Mouse (Mus musculus) fibroblast of lung, adult 2 months (primary cell): ENCODE measurements at regions not wholly inside any gene's neighbourhood (a gene's known extent, or its start where the extent isn't known, plus 50 kb on each side); places are given as distances from the start of the nearest gene placed in this dataset.

Experiments used
- DNase-seq: peaks from one replicate; pipeline ENCODE4 v3.0.0-alpha.2; 2011; ENCODE audit warnings: low read depth

DNA sequence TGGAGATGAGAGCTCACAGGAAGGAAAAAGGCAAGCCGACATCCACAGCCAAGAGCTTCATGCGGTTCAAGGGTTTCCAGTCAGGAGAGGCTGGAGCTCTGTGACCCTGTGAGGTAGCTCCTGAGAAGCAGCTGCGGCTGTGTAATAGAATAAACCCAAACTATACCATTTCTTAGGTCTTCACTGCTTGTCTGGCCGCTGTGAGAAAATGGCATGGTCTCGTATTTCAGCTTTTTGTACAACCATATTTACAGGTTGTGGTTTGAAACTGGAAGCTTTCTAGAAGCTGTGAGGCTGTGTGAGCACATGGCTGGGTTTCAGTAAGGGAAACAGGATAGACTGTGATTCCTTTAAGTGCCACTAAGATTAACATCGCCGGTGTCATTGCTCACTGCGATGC is 388.6 kb upstream of the Gm11114 start:
- DNase-seq: no peak

DNA sequence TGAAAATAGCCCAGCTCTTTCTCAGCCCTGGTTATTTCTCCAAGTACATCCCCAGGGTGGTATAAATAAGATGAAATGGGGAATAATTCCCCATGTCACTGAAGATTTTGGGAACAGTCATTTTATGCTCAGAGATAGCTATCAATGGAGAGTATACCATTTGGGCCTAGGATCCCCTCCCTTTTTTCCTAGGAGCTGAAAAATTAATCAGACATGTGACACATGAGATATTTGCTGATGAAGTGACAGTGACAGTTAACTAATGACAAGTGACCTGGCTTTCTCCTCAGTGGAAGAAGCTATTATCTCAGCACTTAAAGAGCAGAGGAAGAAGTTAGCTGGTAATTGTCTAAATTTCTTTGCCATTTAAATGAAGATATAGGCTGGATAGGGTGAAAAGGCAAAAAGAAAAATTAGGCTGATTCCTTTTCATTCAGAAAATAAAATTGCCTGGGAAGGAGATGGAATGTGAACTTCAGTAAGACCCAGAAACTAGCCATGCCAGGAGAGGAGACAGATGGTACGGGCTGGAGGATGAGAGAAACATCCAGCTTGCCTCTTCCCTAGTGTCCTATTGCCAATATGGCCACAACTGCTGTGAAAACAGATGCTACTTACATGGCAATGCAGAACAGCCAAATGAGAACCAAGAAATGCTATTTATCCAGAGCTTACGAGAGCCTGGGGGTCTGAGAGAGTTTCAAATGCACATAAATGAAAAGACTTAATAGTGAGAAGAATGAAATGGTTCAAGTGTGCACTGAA is 376.1 kb upstream of the Gm11114 start:
- DNase-seq: no peak

DNA sequence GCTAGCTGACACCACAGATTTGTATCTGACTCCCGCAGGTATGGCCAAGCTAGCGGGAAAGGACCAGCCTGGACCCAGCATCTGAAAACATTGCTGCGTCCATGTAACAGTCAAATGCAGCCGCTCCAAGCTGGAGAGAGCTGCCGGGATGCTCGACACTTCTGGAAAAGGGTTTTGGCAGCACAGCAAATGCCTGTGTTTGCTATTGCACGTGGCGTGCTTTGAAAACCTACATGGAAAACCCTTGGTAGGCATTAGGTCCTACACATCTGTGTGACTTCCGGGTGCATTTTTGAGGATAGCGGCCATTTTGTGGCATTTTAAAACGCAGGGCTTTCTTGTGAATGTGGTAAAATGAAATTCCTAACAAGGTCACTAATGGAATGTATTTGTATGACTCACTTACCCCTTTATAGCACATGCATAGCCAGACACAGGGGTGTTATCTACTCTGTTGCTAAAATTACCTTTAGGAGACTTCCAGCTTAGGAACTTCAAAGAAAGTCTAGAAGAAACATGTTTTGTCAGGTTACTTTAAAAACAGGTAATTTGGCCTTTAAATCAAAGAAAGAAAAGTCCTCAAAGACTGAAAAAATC is 345.9 kb upstream of the Gm11114 start:
- DNase-seq: peak; percentile 13

- no peak for DNase-seq
Observed at GRCm38 (mm10) chr9:84969975-84970608, 342.5 kb upstream of the Gm11114 start.

DNA sequence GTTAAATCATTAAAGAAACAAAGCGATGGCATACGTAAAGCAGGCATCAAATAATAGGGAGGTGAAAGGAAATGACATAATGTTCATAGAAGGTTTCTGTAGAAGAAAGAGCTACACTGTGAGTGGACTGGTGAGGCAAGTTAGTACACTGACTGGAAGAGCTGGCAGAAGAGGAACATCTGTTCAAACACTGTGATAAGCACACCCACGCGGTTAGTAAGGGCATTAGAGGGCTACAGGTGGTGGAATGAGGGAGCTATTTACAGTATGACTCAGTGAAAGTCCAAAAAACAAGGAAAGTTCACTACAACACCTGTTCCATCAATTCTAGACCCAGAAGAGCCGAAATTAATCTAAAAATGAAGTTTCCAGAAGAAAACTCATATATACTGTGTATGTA is 335.1 kb upstream of the Gm11114 start:
- no peak for DNase-seq

GRCm38 (mm10) chr9:85003414-85003813 is 309.2 kb upstream of the Gm11114 start:
- no peak for DNase-seq

DNA sequence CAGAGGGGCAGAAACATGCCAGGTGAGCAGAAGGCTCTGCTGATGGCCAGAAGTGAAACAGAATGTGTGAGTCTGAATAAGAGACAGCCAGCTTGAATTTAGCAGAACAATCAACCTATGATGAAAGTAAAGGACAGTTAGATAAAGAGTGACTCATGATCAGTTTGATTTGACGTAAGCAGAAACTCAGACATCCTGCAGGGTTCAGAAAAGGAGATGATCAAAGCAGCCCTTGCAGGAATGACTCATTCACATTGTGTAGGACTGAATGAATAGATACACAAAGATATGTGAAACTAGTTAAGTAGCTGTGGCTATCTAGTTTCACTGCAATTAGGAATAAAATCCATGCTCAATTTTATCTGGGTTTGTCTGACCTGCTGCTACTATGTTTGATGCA is 301.2 kb upstream of the Gm11114 start:
- no peak for DNase-seq

DNA sequence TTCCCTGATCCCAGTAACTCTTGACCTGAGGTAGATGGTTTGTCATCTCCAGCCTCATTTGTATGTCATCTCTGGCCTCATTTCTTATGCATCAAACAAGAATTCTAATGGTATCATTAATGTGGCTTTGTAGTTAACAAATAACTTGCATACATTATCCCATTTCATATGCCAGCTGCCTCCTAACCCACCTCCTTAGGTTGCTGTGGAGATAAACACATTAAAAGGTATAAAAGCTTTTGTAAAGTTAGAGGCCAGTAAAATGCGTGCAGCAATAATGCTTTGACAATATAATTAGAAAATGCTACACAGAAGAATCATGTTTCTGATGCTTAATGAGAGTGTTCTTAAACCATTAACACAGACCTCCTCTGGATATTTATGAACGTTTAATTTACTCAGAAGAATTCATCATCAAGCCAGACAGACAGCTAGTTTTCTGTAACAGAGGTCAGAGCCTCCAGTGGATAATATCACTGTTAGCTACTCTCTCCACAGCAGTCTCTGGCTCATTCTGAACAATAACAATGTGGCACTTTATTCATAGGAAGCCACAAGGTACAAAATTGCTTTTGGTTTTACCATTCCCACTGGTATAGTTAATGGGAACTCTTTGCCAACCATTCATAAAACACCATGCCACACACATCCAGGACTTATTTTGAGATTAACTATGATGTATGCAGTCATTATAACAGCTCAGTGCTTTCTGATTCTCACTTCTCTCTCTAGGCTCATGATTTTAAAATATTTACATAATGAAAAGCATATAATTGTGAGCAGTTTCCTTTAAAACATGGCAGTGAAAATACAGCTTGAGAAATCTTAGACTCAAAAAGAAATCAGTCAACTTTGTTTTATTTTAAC is 264.2 kb upstream of the Gm11114 start:
- DNase-seq: no peak

DNA sequence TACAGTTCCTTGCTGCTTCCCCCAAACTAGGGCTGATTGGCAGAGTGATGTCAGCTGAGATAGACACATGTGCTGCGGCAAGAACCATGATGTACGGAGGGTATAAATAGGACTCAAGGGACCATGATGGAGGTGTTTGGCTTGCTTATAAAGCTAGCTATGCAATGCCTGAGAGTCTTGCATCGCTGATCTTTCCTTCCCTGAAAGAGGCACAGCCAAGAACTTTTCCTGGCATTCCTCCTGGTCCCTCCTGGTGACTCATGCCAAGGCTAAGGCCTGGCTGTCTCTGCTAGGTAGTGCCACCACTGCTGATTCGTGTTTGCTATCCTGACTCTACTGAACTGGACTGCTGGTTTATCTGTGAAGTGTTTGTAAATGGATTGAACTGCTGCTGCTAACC is 260.0 kb upstream of the Gm11114 start:
- DNase-seq: no peak

- DNase-seq: no peak
Observed at GRCm38 (mm10) chr9:85079975-85080374, 232.6 kb upstream of the Gm11114 start.

- no peak for DNase-seq
Observed at GRCm38 (mm10) chr9:85088556-85089338, 223.8 kb upstream of the Gm11114 start.

DNA sequence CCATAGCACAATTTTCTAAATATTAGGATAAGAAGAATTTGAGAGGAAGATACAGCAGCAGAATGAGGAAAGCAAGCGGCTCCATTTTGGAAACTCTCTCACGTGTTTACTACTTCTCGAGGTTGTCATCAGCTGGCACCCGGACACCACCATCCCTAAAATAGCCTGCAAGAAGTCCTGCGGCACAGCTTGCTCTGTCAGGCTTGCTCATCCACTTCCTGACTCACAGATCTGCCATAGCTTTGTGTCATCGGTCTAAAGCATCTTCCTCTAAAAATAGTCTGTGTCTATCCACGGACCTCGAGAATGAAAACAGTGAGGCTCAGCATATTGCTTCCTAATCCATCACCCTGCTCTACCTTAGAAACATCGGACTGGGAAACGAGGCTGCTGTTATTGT is 222.3 kb upstream of the Gm11114 start:
- DNase-seq: no peak

GRCm38 (mm10) chr9:85095234-85095633 is 217.3 kb upstream of the Gm11114 start:
- DNase-seq: no peak

- DNase-seq: no peak
Observed at GRCm38 (mm10) chr9:85096520-85096919, 216.1 kb upstream of the Gm11114 start.

DNA sequence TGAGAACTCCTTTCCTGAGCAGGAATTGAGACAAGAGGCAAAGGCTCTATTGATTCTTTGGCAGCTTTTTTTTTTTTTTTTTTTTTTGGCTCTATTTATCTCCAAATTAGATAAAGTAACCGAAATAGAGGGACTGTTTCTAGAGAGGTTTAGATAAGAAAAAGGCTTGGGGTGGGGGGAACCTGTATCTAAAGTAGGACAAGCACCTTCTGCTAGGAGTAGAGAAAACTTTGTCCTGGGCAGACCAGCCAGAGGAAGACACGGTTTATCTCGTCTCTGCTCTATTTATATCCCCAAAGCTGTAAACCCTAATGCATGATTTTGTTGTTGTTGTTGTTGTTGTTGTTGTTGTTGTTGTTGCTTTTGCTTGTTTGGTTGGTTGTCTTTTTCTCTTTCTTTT is 199.6 kb upstream of the Gm11114 start:
- no peak for DNase-seq

DNA sequence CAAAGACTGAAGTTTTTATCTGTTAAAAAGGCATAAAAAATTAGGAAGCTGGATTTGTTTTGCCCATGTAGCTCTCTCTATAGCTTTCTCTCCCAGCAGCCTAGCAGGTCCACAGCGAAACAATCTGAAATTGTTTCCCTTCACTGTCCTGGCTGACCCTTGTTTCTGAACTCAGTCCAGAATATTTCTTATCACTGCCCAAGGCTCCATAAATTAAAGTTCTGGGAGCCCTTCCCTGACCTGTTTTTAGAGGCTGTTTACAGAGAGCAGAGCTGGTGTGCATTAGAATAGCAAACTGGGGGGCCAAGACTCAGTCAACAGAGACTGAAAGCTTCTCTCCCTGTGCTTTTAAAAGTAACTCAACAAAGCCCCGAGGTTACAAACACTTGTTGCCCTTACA is 198.3 kb upstream of the Gm11114 start:
- DNase-seq: no peak

DNA sequence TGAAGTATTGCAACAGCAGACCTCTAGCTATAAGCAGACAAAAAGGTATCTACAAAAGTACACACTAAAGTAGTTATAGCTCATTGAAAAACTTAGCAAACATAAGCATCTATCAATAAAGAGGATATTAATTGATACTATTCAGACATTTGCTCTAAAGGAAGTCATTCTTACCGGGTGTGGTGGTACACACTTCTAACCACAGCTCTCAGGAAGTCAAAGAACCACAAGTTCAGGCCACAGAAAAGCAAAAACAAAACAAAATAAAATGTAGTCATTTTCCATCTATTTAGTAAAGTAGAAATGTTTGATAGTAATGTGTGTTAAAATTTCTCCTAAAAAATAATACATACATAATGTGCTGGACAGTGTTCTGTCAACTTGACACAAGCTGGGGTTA is 192.5 kb upstream of the Gm11114 start:
- no peak for DNase-seq

GRCm38 (mm10) chr9:85121059-85121458 is 191.5 kb upstream of the Gm11114 start:
- DNase-seq: no peak

- no peak for DNase-seq
Observed at GRCm38 (mm10) chr9:85123706-85124105, 188.9 kb upstream of the Gm11114 start.

GRCm38 (mm10) chr9:85125775-85126174 is 186.8 kb upstream of the Gm11114 start:
- DNase-seq: no peak

- no peak for DNase-seq
Observed at GRCm38 (mm10) chr9:85126541-85126940, 186.0 kb upstream of the Gm11114 start.

DNA sequence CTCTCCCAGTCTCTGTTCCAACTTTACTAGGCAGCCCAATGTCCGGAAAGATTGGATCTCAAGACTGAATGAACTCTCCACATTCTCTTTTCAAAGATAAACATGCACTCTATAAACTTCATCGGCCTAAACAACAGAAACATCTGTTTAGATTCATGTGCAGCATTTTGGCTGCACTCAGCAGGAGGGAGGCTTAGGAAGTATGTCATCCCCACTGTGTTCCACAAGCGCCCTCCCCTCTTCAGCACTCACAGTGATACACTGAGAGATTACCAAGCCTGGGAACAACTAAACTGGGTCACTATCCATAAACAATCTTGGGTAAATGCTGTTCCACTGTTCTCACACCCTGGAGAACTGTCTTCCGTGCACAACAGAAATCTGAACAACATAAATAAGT is 185.5 kb upstream of the Gm11114 start:
- DNase-seq: no peak
